Mouse (Mus musculus) retina, postnatal 1 day (tissue): ENCODE results near the gene Lage3.
"Not testable (repeated sequence)": the region's sequence is repeated elsewhere in the genome, so short reads cannot be mapped to it uniquely, and the experiment has no call there.

Experiments
- DNase-seq: peaks from one replicate; pipeline ENCODE4 v3.0.0-alpha.2; 2012

Gene Lage3

DNA sequence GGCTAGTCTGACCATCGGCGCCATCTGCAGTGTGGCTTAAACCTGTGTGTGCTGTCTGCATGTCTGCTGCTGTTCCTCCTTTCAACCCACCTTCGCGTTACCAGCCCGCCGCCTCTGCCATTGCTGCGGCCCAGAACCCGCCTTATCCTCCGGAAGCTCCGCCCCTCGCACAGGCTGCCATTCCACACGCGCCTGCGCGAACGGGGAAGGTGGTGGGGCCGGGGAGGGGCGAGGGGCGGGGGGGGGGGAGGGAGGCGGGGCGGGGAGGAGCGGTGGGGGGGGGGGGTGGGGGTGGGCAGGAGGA lies at the start of gene Lage3:
Gene Lage3 (minus strand): TSS at position 152 of the 304 bp plus-strand sequence.
- peak; percentile 89 for DNase-seq

DNA sequence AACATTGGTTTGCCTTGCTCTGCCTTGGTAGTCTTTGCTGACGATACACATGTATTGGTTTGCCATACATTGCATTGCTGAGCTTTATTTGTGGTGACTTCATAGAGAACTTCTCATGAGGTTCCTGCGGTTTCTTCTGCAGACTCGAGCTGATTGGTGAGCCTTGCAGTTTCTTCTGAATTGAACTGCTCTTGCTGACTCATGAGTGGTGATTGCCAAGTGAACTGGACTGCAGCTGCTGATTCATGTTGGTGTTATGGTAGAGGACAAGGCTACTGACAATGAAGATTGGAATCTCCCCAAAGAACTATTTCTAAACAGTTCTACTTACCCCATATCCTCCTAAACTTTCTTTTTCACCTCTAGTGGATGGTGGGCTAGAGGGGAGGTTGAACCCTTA lies 46.7 kb upstream of the Lage3 start:
- no peak for DNase-seq

DNA sequence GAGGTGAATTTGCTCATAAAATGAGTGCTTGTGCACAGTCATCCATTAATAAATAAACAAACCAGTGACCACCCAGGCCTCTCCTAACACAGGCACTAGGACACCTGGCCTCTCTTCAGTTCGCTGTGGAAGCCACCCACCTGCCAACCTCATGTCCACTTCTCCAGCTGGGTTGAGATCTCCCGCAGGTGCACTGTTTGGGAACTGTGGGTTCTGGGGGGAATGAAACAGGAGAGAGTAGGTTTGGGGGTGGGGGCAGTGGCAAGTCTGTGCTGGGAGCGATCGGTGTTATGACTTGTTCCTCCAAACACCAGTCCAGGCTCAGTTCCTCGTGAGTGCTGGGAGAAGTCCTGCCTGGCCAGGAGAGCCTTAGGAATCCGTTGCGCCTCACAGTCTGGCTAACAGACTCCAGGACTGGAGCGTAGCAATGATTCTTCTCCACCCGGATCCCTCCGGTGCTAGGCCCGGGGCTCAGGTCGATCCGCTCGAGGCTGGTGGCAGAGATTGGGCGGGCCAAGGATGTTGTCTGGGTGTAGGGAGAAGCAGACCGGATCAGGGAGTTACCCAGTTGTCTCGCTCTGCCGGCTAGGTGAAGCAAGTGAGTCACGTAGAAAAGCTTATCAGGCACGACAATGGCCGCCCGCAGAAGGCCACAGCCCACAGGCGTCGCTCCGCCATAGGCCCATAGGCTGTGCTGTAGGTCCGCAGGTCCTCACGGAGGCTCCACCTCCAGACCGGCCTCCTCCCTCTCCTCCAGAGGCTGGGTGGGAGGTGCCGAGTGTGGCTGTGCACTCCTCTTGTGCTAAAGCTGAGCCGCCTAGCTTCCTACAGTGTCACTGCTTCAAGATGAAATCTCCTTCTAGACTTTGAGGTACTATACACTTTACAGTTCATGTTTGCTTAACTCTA lies 39.4 kb upstream of the Lage3 start, which contains the start of the genes Fam3a and Ikbkg:
Gene Fam3a (minus strand): TSS at position 738 of the 909 bp plus-strand sequence.
Gene Ikbkg (plus strand): TSS at position 756 of the 909 bp plus-strand sequence.
- peak; percentile 91 for DNase-seq

DNA sequence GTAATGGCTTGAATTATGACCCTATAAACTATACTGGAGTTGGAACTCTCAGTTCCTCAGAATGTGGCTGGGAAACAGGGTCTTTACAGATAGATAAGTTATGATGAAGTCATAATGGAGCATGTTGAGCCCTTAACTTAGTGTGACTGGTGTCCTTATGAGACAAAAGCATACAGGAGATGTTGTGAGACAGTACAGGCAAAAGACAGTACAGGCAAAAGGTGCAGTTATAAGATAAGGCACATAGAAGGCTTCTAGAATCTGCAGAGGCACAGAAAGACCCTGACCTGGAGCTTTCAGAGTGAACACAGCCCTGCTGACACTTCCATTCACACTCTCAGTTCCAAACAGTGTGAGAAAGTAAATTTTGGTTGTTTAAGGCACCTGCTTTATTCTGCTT lies 34.7 kb upstream of the Lage3 start:
- DNase-seq = no peak

DNA sequence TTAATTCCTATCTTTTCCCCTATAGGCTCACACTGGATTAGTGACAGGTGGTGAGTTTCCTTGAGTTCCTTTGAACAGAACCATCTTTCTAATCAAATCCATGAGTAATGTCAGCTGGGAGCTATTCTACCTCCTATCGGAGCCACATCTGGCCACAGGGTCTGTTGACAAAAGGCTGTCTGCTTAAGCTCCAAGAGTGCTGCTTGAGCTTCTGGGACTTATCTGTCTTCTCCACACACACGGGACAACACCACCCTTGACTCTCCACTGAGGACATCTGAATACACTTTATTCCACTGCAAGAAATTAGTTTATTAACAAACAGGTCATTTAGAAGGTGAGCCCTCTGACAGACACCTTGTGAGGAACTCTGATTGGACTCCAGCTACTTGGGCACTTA lies 31.0 kb upstream of the Lage3 start:
- no peak for DNase-seq

DNA sequence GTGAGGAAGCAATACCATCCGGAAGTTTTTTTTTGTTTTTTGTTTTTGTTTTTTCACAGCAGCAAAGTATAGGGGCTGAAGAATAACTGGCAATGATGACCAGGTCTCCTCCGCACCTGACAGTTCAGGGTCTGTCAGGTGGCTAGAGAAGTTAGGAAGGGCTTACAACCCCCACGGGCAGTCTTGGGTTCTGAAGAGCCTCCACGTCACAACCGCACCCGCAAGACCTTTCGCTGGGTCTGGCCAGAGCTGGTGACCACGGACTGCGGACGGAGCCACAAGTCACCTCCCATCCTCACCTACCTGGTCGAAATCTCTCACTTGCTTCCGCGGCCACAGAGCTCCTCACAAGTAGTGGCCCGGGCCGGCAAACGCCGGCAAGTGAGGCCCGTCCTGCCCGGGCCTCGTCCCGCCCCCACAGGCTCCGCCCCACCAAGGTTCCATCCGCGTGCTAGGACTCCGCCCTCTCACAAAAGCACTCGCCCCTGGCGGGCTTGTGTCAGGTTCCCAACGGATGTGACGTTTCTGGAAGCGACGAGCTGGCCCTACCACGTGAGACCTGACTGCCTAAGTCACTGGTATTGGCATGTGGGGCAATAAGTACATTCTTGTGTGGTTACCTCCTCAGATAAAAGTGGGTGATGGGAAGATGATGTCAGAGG lies 19.6 kb upstream of the Lage3 start, which contains the start of the genes Ubl4a and Slc10a3:
Gene Ubl4a (minus strand): TSS at position 331 of the 662 bp plus-strand sequence.
Gene Slc10a3 (minus strand): TSS at position 462 of the 662 bp plus-strand sequence.
- DNase-seq = peak; percentile 90

DNA sequence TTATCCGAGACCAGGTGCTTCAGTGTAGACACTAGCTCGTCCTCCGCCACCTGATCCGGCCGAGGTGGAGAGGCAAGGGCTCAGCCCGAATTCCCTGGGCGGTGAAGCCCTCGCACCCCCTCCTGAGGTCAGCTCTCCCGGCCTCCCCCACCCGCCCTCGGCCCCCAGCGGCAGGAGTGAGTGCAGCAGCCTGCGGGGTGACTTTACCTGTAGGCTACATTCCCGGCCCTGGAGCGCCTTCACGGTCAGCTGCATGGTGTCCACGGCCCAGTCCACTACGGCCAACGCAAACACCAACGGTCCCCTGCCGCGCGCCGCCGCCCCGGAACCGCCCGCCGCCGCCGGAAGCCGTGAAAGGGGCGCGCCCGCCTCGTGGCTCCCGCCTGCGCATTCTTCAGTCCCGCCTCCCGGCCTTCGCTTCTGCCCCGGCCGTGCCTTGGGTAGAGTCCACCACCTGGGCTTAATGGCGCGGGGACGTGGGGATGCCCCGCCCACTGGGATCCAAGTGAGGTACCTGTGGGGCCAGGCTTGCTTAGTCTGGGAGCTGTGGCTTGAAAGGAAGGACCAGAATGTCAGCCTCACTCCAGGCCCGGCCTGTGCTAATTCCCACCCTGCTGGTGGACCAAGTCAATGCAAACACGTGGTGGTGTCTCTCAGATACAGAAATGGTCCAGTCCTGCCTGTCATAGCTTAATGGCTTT lies 14.9 kb upstream of the Lage3 start:
- DNase-seq = peak; percentile 75

DNA sequence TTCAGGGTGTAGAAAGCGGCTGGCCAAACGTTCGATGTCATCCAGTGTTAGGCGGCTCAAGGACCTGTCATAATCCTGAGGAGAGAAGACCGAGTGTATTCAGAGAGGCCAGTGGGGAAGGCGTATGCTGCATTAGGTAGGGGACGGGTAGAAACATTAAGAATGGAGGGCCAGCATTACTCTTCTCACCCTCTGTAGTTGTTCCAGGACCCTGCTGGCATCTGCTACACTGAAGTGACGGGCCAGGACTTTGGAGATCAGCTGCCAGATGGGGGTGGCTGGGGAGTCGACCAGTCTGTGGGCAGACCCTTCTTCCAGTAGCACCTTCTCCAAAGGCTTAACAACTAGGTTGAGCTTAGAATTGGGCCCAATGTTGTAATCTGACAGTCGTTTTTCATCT lies 14.1 kb upstream of the Lage3 start:
- no peak for DNase-seq

DNA sequence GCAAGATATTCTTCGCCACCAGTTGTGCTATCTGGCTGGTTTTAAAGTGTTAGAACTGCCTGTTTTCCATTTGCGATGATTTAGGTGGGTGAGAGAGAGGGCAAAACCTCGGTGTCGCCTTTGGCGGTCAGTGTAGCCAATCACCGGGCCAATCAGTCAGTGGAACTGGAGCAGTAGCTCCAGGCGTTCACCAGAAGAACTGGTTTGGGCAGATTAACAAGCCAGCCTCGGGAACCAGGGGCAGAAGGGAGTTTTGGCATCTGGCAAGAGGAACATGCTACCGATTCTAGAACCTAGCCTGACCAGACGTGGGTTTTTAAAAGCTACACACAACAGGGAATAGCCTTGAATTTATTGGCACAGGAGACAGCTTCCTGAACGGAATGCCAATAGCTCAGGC lies 5.8 kb upstream of the Lage3 start:
- no peak for DNase-seq

DNA sequence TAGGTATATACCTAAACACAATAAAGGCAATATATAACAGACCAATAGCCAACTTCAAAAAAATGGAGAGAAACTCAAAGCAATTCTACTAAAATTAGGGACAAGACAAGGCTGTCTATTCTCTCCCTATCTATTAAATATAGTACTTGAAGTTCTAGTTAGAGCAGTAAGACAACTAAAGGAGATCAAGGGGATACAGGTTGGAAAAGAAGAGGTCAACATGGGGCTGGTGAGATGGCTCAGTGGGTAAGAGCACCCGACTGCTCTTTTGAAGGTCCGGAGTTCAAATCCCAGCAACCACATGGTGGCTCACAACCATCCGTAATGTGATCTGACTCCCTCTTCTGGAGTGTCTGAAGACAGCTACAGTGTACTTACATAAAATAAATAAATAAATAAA lies 3.7 kb upstream of the Lage3 start:
- not testable (repeated sequence) for DNase-seq

DNA sequence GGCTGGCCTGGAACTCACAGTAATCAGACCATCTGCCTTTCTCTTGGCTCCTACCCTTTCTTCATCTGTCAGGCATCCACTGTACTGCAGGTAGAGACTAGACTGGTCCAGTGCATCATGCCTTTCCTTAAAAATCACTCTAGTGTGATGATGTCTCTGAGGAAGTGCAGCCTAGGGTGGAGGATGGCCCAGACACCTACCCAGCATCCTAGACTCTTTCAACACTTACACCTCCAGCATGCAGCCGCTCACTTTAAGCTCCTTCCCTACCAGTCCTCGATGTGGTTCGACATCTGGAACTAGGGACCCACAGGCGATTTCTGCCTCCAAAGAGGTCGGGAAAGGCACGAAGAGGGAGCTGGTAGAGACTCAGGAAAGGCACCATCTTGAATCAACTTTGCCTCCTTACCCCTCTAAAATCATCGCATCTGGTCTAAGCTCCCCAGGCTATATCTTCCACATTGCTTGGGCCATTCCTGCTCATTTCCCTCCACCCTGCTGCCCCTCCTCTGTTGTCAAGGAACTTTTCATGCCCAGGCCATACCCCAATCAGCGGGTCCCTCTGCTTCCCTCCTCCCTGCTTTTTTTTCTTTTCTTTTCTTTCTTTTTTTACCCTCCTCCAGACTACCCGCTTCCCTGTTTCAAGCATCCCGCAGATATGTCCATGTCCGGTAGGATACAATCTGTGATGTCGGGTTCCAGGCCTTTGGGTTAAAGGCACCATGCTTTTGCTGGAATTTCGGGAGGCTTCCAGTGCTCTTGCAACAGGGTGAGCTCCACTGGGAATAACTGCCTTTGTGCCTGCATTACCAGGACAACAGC lies 562 bp downstream of the Lage3 start:
- DNase-seq = no peak

DNA sequence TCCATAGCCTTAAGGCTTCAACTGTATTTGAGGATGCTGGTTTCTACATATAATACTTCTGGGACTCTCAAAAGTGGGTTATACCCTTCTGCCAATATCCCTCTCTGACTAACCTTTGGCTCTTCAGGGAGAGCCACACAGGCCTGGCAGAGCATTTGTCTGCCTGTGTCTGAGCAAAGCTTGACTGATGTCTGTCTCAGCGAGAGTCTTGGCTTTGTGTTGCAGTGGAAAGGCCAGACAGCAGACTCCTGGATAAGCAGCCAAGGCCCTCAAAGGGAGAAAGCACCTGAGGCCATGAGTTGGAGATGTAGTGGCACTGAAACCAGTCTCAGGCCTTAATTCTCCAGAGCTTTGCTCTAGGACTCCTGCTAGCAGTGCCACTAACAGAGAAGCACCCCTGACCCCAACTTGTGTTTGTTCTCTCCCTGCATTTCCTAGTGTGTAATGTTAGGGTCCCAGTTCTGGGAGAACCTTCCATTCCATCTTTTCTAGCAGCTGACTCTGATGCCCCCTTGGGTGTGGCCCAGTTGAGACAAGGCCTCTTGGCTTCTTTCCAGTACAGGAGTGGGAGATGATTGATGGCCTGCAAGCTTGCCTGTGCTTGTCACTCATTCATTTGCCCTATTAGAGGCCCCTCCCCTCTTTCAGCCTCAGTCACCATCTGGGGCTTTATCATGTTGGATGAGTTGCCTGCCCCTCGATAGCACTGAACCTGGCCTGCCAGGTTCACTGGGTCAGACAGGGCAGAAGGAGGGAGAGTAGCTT lies 23.1 kb downstream of the Lage3 start:
- peak; percentile 25 for DNase-seq

DNA sequence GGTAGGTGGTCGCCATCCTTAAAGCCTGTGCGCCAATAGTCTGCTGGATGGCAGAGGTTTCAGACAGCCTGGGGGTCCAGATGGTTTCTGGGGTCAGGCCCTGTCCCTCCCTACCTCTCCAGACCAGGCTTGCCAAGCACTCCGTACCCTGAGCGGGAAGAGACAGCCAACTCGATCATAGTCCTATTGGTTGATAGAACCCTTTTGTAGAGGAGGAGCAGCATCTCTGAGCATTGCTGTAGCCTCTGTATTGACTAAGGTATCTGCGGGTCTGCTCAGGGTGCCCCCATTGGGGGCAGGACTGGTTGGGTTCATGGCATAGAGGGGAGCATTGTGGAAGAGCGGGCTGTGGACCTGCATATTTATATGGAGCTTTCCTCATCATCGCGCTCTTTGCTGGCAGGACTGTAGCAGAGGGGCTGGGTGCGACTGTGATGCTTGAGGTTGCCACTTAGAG lies 24.2 kb downstream of the Lage3 start:
- DNase-seq = no peak

DNA sequence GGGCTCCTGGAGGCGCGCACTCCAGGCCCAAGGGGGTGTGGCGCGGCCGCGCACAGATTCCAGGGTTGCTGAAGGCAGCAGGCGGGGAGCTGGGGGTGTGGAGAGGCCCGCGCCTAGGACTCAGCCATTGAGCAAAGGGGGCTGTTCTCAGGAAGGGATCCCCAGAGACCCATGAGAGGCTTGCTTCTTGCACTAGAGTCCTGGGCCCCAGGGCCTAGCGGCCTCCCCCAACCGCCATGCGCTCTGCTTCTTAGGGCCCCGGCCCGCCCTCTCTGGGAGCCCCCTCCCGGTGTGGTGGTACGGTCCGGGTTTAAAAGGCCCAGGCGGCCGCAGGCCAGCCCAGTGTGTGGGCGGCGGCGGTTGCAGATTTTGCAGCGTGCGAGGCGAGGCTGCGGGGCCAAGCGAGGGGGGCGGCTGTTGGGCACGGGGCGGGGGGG lies 24.7 kb downstream of the Lage3 start, which contains the start of gene Plxna3:
Gene Plxna3 (plus strand): TSS at position 342 of the 437 bp plus-strand sequence.
- peak; percentile 89 for DNase-seq

DNA sequence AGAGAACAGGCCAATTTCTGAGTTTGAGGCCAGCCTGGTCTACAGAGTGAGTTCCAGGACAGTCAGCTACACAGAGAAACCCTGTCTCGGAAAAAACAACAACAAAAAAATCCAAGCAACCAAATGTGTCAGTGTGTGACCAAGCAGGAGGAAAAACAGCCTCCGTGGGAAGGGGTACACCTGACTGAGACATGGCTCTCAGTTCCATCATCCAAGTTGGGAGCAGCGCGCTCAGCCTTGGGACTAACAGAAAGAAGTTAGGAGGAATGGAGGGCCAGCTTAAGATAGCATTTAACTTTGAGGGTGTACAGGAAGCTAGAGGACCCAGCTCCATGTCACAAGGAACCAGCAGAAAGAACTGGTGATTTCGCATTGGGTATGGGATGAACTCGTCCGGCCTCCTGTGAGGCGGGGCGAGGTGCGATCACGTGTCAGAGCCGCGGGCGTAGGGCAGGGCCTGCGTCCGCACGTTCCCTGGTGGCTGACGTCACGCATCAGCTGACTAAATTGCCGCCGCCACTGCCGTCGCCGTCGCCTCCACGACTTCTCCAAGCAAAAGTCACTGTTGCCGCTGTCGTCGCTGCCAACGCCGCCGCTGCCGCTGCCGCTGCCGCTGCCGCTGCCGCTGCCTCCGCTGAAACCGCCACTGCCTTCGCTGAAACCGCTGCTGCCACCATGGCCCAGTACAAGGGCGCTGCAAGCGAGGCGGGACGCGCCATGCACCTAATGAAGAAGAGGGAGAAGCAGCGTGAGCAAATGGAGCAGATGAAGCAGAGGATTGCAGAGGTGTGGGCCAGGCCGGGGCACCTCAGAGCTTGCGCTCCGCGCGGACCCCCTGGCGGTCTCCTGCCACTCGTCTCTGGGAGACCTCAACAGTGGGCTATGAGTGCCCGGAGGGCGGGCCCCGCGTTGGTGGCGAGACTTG lies 40.6 kb downstream of the Lage3 start, which contains the start of gene Fam50a:
Gene Fam50a (plus strand): TSS at position 494 of the 925 bp plus-strand sequence.
- peak; percentile 91 for DNase-seq

DNA sequence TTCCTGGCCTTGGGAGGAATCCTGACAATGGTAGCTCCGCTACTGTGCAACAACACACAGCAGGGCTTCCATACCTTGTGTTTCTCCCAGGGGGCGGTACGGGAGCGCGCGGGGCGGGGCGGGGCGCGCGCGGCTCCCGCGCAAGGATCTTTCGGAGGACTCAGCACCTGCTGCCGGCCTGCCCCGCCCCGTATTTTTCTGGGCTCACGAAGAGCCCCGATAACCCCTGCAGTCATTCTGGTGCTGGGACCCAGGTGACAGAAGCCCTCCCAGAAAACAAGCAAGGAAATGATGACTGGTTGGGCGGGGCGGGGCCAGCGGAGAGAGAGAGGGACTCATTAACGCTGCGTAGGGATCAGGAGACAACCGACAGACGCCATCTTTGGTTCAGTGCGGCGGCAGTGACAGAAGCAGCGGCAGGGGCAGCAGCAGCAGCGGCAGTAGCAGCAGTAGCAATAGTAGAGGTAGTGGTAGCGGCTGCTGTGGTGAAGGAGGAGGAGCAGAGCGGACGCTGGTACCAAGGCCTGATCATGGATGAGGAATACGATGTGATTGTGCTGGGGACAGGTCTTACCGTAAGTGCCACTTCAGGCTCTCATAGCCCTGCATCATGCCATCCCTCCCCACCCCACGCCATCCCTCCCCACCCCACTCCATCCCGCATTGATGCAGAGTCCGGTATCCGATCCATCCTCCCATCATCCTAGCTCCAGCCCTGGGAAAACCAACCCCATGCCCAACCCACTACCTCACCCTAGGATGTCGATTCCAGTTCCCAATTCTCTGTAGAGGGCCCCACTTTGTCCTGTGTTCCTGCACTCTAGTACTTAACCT lies 48.3 kb downstream of the Lage3 start, which contains the start of gene Gdi1:
Gene Gdi1 (plus strand): TSS at position 132 of the 834 bp plus-strand sequence.
- DNase-seq = peak; percentile 92
